Mouse (Mus musculus): Measurements from ENCODE around the gene Syt10. TPM values are rescaled to one million over a fixed set of nuclear protein-coding genes. Genes with fewer than 3 reads are reported as not detected.
"Not testable (repeated sequence)": the region's sequence is repeated elsewhere in the genome, so short reads cannot be mapped to it uniquely, and the experiment has no call there.

The Syt10 gene
- polyA plus RNA-seq (2012; ENCODE audit: insufficient read depth, insufficient read length, missing spikeins) = not detected in 2 replicates

DNA sequence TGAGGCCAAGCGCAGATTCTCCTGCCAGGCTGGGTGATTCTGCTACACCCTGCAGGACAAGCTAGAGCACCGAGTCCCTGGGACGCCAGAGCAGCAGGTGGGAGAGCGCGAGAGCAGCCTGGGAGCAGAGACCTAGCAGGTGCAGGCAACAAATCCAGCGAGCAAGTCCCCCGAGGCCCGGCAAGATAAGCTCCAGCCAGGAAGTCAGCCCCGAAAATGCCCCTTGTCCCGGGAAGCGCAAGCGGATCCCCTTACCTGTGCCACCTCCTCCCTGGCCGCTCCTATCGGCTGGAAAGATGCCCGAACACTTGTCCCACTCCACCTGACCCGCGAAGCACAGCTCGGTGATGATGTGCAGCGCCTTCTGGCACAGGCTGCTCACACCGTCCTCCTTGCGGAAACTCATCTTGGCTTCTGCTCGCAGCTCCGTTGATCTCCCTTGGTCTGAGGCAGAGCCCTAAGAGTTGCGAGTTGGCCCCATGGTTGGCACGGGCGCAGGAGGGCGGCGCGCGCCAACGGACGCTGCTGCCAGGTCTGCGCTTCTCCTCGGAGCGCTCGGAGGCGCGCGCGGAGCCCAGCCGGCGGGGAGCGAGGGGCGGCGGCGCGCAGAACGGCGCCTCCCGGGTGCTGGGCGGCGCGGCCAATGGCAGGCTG lies at the start of gene Syt10:
TSS of gene Syt10 (minus strand) at position 497 of the 654 bp plus-strand sequence.
- Histone ChIP-seq H3K4me3 (ENCODE audit: insufficient read depth, low read length) (peak within 1 kb of the TSS; percentile 37), H3K4me1 (ENCODE audit: control insufficient read depth, insufficient read depth, low read length) (no peaks in the 10 kb centered on the region), H3K27ac (ENCODE audit: insufficient read depth, low read depth, low read length) (no peak within 1 kb of the TSS)
- TF ChIP-seq CTCF (IDR thresholded peaks at IDR 0.05; ENCODE audit: low read depth, low read length) (no peak), POLR2A (IDR thresholded peaks at IDR 0.05; ENCODE audit: borderline replicate concordance, low read depth, low read length) (no peak)

DNA sequence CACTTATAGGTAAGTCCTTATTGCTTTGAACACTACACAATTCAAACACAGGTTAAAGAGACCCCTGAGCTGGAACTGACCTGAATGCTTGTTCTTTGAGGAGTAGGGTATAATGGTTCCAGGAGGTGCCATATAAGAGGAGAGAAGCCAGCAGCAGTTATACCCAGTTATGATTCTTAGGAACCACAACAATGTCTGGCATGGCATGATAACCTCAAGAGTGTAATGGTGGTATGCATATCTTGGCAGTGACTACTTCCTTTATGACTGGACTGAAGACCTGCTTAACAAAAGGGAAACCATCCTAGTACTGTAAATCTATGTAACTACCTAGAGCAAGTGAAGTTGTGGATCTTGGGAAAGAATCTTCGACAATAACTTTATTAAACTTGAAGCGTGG lies 42.1 kb upstream of the Syt10 start:
- H3K4me1 ChIP-seq (ENCODE audit: control insufficient read depth, insufficient read depth, low read length) = no peaks in the 10 kb centered on the region
- TF ChIP-seq POLR2A (IDR thresholded peaks at IDR 0.05; ENCODE audit: borderline replicate concordance, low read depth, low read length) (no peak), CTCF (IDR thresholded peaks at IDR 0.05; ENCODE audit: low read depth, low read length) (no peak)
- no peak overlapping the region for H3K4me3 ChIP-seq (ENCODE audit: insufficient read depth, low read length)
- no peak overlapping the region for H3K27ac ChIP-seq (ENCODE audit: insufficient read depth, low read depth, low read length)

GRCm38 (mm10) chr15:89878981-89879380 lies 37.3 kb upstream of the Syt10 start:
- Histone ChIP-seq H3K4me3 (ENCODE audit: insufficient read depth, low read length) (no peak overlapping the region), H3K27ac (ENCODE audit: insufficient read depth, low read depth, low read length) (no peak overlapping the region), H3K4me1 (ENCODE audit: control insufficient read depth, insufficient read depth, low read length) (no peaks in the 10 kb centered on the region)
- TF ChIP-seq POLR2A (IDR thresholded peaks at IDR 0.05; ENCODE audit: borderline replicate concordance, low read depth, low read length) (no peak), CTCF (IDR thresholded peaks at IDR 0.05; ENCODE audit: low read depth, low read length) (no peak)

GRCm38 (mm10) chr15:89816098-89816497 lies 25.6 kb downstream of the Syt10 start:
- H3K4me3 ChIP-seq (ENCODE audit: insufficient read depth, low read length) = no peak overlapping the region
- no peak for TF ChIP-seq CTCF (IDR thresholded peaks at IDR 0.05; ENCODE audit: low read depth, low read length)
- TF ChIP-seq POLR2A (IDR thresholded peaks at IDR 0.05; ENCODE audit: borderline replicate concordance, low read depth, low read length) = no peak
- no peak overlapping the region for H3K27ac ChIP-seq (ENCODE audit: insufficient read depth, low read depth, low read length)
- no peaks in the 10 kb centered on the region for H3K4me1 ChIP-seq (ENCODE audit: control insufficient read depth, insufficient read depth, low read length)

DNA sequence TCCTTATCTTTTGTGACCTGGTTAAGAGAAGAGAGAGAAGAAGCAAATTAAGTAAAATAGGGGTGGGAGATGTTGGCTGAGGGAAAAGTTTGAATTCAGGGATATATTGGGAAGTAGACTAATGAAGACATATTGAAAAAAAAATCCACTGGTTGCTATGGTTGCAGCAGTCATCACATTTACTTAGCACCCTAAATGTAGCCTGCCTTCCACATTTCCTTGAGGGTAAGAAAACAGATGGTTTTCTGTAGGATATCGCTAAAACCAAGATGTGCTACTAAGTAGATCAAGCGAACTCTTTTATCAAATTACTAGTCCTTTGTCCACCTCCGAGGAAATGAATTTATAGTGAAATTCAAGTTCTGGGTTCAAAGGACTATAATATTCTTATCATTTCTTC lies 37.2 kb downstream of the Syt10 start:
- Histone ChIP-seq H3K4me1 (ENCODE audit: control insufficient read depth, insufficient read depth, low read length) (no peaks in the 10 kb centered on the region), H3K4me3 (ENCODE audit: insufficient read depth, low read length) (no peak overlapping the region), H3K27ac (ENCODE audit: insufficient read depth, low read depth, low read length) (no peak overlapping the region)
- TF ChIP-seq POLR2A (IDR thresholded peaks at IDR 0.05; ENCODE audit: borderline replicate concordance, low read depth, low read length) (no peak), CTCF (IDR thresholded peaks at IDR 0.05; ENCODE audit: low read depth, low read length) (no peak)

- H3K4me3 ChIP-seq (ENCODE audit: insufficient read depth, low read length) = no peak overlapping the region
- TF ChIP-seq POLR2A (IDR thresholded peaks at IDR 0.05; ENCODE audit: borderline replicate concordance, low read depth, low read length) = no peak
- TF ChIP-seq CTCF (IDR thresholded peaks at IDR 0.05; ENCODE audit: low read depth, low read length) = no peak
- no peak overlapping the region for H3K27ac ChIP-seq (ENCODE audit: insufficient read depth, low read depth, low read length)
- no peaks in the 10 kb centered on the region for H3K4me1 ChIP-seq (ENCODE audit: control insufficient read depth, insufficient read depth, low read length)
These were observed 61.7 kb downstream of the Syt10 start for GRCm38 (mm10) chr15:89779928-89780327.

DNA sequence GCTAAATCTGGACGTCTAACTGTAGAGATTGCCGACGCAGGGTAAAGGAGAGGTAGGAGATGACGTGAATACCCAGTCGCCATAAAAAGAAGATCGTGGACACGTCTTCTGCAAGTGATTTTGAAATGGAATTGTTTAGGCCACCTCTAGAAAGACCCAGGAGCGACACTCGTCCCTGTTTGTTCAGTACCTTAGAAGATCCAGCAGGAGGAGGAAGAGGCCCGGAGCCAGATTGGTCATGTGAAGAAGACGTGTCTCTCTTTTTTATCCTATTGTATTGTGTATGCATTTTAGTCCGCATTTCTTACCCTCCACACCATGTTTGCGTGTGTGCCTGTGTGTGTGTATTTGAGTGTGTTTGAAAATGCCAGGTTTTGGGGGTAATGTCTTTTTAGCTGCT lies 75.6 kb downstream of the Syt10 start:
- H3K4me1 ChIP-seq (ENCODE audit: control insufficient read depth, insufficient read depth, low read length); H3K4me3 ChIP-seq (ENCODE audit: insufficient read depth, low read length); H3K27ac ChIP-seq (ENCODE audit: insufficient read depth, low read depth, low read length): not testable (repeated sequence)

DNA sequence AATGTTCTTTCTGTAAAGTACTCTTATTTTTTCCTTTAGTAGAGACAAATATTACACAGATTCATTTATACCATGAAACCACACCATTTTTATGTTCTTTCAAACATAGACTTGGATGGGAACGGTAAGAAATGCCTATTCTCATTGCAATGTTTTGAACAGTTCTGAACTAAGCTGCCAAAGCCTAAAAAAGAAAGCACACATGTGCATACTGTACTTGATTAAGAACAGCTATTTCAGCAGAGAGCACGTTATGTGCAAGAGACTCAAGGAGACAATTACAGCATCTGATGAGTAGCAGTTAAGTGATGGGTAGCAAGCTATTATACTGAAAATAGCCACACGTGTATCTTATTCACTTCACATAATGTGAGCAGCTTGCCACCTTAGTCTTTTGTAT lies 108.0 kb downstream of the Syt10 start:
- Histone ChIP-seq H3K4me1 (ENCODE audit: control insufficient read depth, insufficient read depth, low read length) (no peaks in the 10 kb centered on the region), H3K4me3 (ENCODE audit: insufficient read depth, low read length) (no peak overlapping the region), H3K27ac (ENCODE audit: insufficient read depth, low read depth, low read length) (no peak overlapping the region)
- TF ChIP-seq CTCF (IDR thresholded peaks at IDR 0.05; ENCODE audit: low read depth, low read length) = no peak
- TF ChIP-seq POLR2A (IDR thresholded peaks at IDR 0.05; ENCODE audit: borderline replicate concordance, low read depth, low read length) = no peak

Other genes with a start within 250 kb of the Syt10 start
- gene Rabl2, start 249.9 kb downstream of the Syt10 start, polyA plus RNA-seq (2012; ENCODE audit: insufficient read depth, insufficient read length, missing spikeins) = 12.0 and 12.3 TPM in 2 replicates

Measured in bone marrow macrophage, adult 2 months (primary cell).